Mouse (Mus musculus): ENCODE measurements around the gene Rffl.

GRCm38 (mm10) chr11:82910679-82911389 is 39.8 kb upstream of the Rffl start:
- TF ChIP-seq POLR2A (IDR thresholded peaks at IDR 0.05; ENCODE audit: borderline replicate concordance, insufficient read depth, low read length) (no peak), CTCF (IDR thresholded peaks at IDR 0.05; ENCODE audit: borderline replicate concordance, insufficient read depth, low read depth, low read length) (no peak)

Data from cerebellum, adult 2 months (tissue).